Mouse (Mus musculus) telencephalon, adult 2 months (tissue): ENCODE measurements at regions not wholly inside any gene's neighbourhood (a gene's known extent, or its start where the extent isn't known, plus 50 kb on each side); places are given as distances from the start of the nearest gene placed in this dataset.

Experiments
- DNase-seq: peaks from one replicate; pipeline ENCODE4 v3.0.0-alpha.2; 2011; ENCODE audit warnings: low read depth, low spot score

GRCm38 (mm10) chr3:65891594-65891993 is 66.5 kb downstream of the Ccnl1 start:
- DNase-seq: no peak

GRCm38 (mm10) chr3:65891139-65891538 is 66.9 kb downstream of the Ccnl1 start:
- DNase-seq: no peak

- no peak for DNase-seq
Measured at GRCm38 (mm10) chr3:65888921-65889320, 69.1 kb downstream of the Ccnl1 start.

GRCm38 (mm10) chr3:65884571-65885011 is 73.5 kb downstream of the Ccnl1 start:
- peak; percentile 83 for DNase-seq

- DNase-seq: no peak
Measured at GRCm38 (mm10) chr3:65882123-65882522, 75.9 kb downstream of the Ccnl1 start.
